Mouse (Mus musculus): ENCODE measurements at regions not wholly inside any gene's neighbourhood (a gene's known extent, or its start where the extent isn't known, plus 50 kb on each side); places are given as distances from the start of the nearest gene placed in this dataset.

DNA sequence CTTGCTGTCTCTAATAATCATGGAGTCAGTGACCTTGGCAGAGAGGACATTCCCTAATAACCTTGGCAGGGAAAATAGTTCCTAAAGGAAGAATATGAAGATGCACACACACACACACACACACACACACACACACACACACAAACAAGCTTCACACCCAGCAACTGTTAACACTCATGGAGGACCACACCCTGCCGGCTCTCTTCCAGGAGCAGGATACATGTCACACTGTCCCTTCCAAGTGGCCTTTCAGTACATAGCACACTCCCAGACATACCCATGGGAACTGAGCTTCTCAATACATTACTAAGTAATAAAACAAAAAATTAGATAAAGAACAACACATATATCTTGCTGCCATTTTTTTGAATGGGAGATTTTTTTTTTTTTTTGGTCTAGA is 170.5 kb upstream of the Mkln1 start:
- no peak for TF ChIP-seq POLR2A (IDR thresholded peaks at IDR 0.05; ENCODE audit: control insufficient read depth, low read depth, low read length)
- no peak for TF ChIP-seq CTCF (IDR thresholded peaks at IDR 0.05; ENCODE audit: control insufficient read depth, insufficient read depth, insufficient replicate concordance, low read depth, low read length)
